Comparison of ENCODE assay signal across 20 mouse cellular contexts in genomic region chr5:44400573-44401332, GRCm38 (mm10).
A peak's percentile ranks its signal among the peaks of the same experiment; 100 is the strongest.
DNase-seq lines count a peak whose midpoint lies in the region; ATAC-seq and TF ChIP-seq lines count a peak whose summit lies in the region.
"Had no signal": no experiment of that assay in that cellular context is flagged by ENCODE, and none has a peak within 500 bp of the region (broad histone marks: within the 10 kb centered on the region; RNA-seq: fewer than 3 reads in every experiment).

No protein-coding gene starts in this region.

- TF ChIP-seq CTCF in kidney, postnatal 0 days (IDR thresholded peaks at IDR 0.05; ENCODE audit: low read depth), result no peak
- no peak for TF ChIP-seq CTCF in layer of hippocampus, adult 2 months (conservative IDR thresholded peaks at IDR 0.05)

- 55% methylated on average over 8 of the region's 8 CpGs for WGBS in kidney, postnatal 0 days
- 58% methylated on average over 8 of the region's 8 CpGs for WGBS in kidney, embryonic 15.5 days
- WGBS in forebrain, embryonic 14.5 days, result 69% methylated on average over 8 of the region's 8 CpGs

- peak; percentile 15 for DNase-seq in kidney, postnatal 0 days (ENCODE audit: low spot score)
- DNase-seq in Muller cell, postnatal 12 days (ENCODE audit: inconsistent ontology term), result peak; percentile 90
- DNase-seq in forebrain, embryonic 14.5 days (ENCODE audit: low spot score), result peak; percentile 33
- no peak for DNase-seq in layer of hippocampus, adult 2 months (ENCODE audit: low spot score in 2 of 2)
- DNase-seq in embryo, embryonic 11 days, result no peak
- DNase-seq: adrenal gland, adult 8-10 months; cerebellum, adult 11-12 months; cerebellum, adult 9-10 months; cerebellum, postnatal 25 days; gastrocnemius, postnatal 36 days; heart, adult 11 months; heart, postnatal 4 days had no signal

- no peak for ATAC-seq in kidney, postnatal 0 days (replicated peaks; ENCODE audit: low FRiP score, low read depth)
- no peak for ATAC-seq in kidney, embryonic 15.5 days (replicated peaks; ENCODE audit: low FRiP score)
- ATAC-seq in forebrain, embryonic 14.5 days, result peak; percentile 60; the same call in 1 of the 2 replicates
- ATAC-seq: hindbrain, embryonic 16.5 days; inflammation-experienced regulatory T-cells, adult 6 months; intestine, postnatal 0 days had no signal

- no peaks in the 10 kb centered on the region for H3K4me1 ChIP-seq in kidney, postnatal 0 days (replicated peaks; ENCODE audit: insufficient read depth, low read length)
- H3K4me1 ChIP-seq in kidney, embryonic 15.5 days, result no peaks in the 10 kb centered on the region
- H3K4me1 ChIP-seq in forebrain, embryonic 14.5 days (ENCODE audit: control insufficient read depth, insufficient read depth, low read length), result 0 out of 2 replicates have a peak, but pooled peaks cover 2% of the 10 kb centered on the region
- H3K4me1 ChIP-seq: heart, embryonic 13.5 days; hindbrain, embryonic 12.5 days had no signal

- H3K4me3 ChIP-seq in kidney, postnatal 0 days (replicated peaks; ENCODE audit: low read depth, low read length), result no peak overlapping the region
- H3K4me3 ChIP-seq in kidney, embryonic 15.5 days (replicated peaks), result no peak overlapping the region
- no peak overlapping the region for H3K4me3 ChIP-seq in forebrain, embryonic 14.5 days (ENCODE audit: low read depth, low read length)
- no peak overlapping the region for H3K4me3 ChIP-seq in layer of hippocampus, adult 2 months
- H3K4me3 ChIP-seq: erythroblast, embryonic 14.5 days; heart, embryonic 13.5 days; hindbrain, embryonic 12.5 days had no signal

- no peak overlapping the region for H3K27ac ChIP-seq in kidney, postnatal 0 days
- H3K27ac ChIP-seq in kidney, embryonic 15.5 days, result no peak overlapping the region
- H3K27ac ChIP-seq in forebrain, embryonic 14.5 days (ENCODE audit: low read depth, low read length), result no peak overlapping the region
- H3K27ac ChIP-seq in layer of hippocampus, adult 2 months, result no peak overlapping the region
- H3K27ac ChIP-seq: heart, embryonic 13.5 days; hindbrain, embryonic 12.5 days had no signal

- no peaks in the 10 kb centered on the region for H3K9me3 ChIP-seq in kidney, postnatal 0 days (replicated peaks; ENCODE audit: low read length)
- no peaks in the 10 kb centered on the region for H3K9me3 ChIP-seq in kidney, embryonic 15.5 days (replicated peaks)
- no peaks in the 10 kb centered on the region for H3K9me3 ChIP-seq in forebrain, embryonic 14.5 days (replicated peaks; ENCODE audit: control insufficient read depth, low read length)
- H3K9me3 ChIP-seq: heart, embryonic 13.5 days; hindbrain, embryonic 12.5 days had no signal

- no peak overlapping the region for H3K9ac ChIP-seq in kidney, postnatal 0 days (ENCODE audit: low read depth, low read length)
- H3K9ac ChIP-seq in kidney, embryonic 15.5 days, result no peak overlapping the region
- H3K9ac ChIP-seq in forebrain, embryonic 14.5 days (ENCODE audit: low read length), result no peak overlapping the region
- H3K9ac ChIP-seq: heart, embryonic 13.5 days; hindbrain, embryonic 12.5 days had no signal

- no peaks in the 10 kb centered on the region for H3K27me3 ChIP-seq in kidney, postnatal 0 days (ENCODE audit: insufficient read depth, low read length)
- no peaks in the 10 kb centered on the region for H3K27me3 ChIP-seq in kidney, embryonic 15.5 days
- no peaks in the 10 kb centered on the region for H3K27me3 ChIP-seq in forebrain, embryonic 14.5 days (replicated peaks; ENCODE audit: control insufficient read depth, insufficient read depth, low read length)
- H3K27me3 ChIP-seq: CH12.LX; heart, embryonic 13.5 days; hindbrain, embryonic 12.5 days had no signal

- no peak overlapping the region for H3K4me2 ChIP-seq in kidney, postnatal 0 days (ENCODE audit: low read length)
- no peak overlapping the region for H3K4me2 ChIP-seq in kidney, embryonic 15.5 days
- no peak overlapping the region for H3K4me2 ChIP-seq in forebrain, embryonic 14.5 days (ENCODE audit: low read length)
- H3K4me2 ChIP-seq: heart, embryonic 13.5 days; hindbrain, embryonic 12.5 days had no signal

- H3K36me3 ChIP-seq in kidney, postnatal 0 days (ENCODE audit: insufficient read depth, low read length), result no peaks in the 10 kb centered on the region
- no peaks in the 10 kb centered on the region for H3K36me3 ChIP-seq in kidney, embryonic 15.5 days
- no peaks in the 10 kb centered on the region for H3K36me3 ChIP-seq in forebrain, embryonic 14.5 days (ENCODE audit: control insufficient read depth, insufficient read depth, low read length)
- H3K36me3 ChIP-seq: heart, embryonic 13.5 days; hindbrain, embryonic 12.5 days had no signal

Comparison
In these comparisons a context has a peak if more than half of its experiments do, and no peak if none do; other contexts are left out.
1. DNase-seq: peak in kidney, postnatal 0 days (single experiment), Muller cell, postnatal 12 days (single experiment) and forebrain, embryonic 14.5 days (single experiment); none in layer of hippocampus, adult 2 months (0 of 2) and embryo, embryonic 11 days (single experiment).